Mouse (Mus musculus) splenic B cell, adult 2 months (primary cell): Measurements from ENCODE around the gene 4931422A03Rik.
"Not testable (repeated sequence)": the region's sequence is repeated elsewhere in the genome, so short reads cannot be mapped to it uniquely, and the experiment has no call there.

ENCODE experiments used
- DNase-seq: peaks from one replicate; pipeline ENCODE4 v3.0.0-alpha.2; 2011; ENCODE audit warnings: low read depth, low spot score
- H3K27me3 ChIP-seq: 2 replicates; pipeline ENCODE4 v1.6.1; 2012; ENCODE audit warnings: mild to moderate bottlenecking, low read length, moderate library complexity, mixed read lengths; ENCODE audit not compliant: control insufficient read depth, poor library complexity, insufficient read depth, severe bottlenecking
- H3K36me3 ChIP-seq: 2 replicates; pipeline ENCODE4 v1.6.1; 2012; ENCODE audit warnings: mild to moderate bottlenecking, low read length, moderate library complexity, mixed read lengths; ENCODE audit not compliant: control insufficient read depth, poor library complexity, insufficient read depth, severe bottlenecking

Gene 4931422A03Rik

GRCm38 (mm10) chr2:103992618-103993332 is 35.4 kb downstream of the 4931422A03Rik start:
- no peak for DNase-seq
- Histone ChIP-seq H3K27me3 (no peaks in the 10 kb centered on the region), H3K36me3 (no peaks in the 10 kb centered on the region)

GRCm38 (mm10) chr2:103992162-103992561 is 36.0 kb downstream of the 4931422A03Rik start:
- Histone ChIP-seq H3K27me3 (no peaks in the 10 kb centered on the region), H3K36me3 (no peaks in the 10 kb centered on the region)
- DNase-seq, result no peak

- DNase-seq, result no peak
- Histone ChIP-seq H3K27me3 (no peaks in the 10 kb centered on the region), H3K36me3 (no peaks in the 10 kb centered on the region)
Observed at GRCm38 (mm10) chr2:103991303-103991702, 36.9 kb downstream of the 4931422A03Rik start.

- H3K27me3 ChIP-seq, result no peaks in the 10 kb centered on the region
- DNase-seq, result no peak
- no peaks in the 10 kb centered on the region for H3K36me3 ChIP-seq
Observed at GRCm38 (mm10) chr2:103989724-103990123, 38.4 kb downstream of the 4931422A03Rik start.

- H3K36me3 ChIP-seq, DNase-seq, H3K27me3 ChIP-seq: not testable (repeated sequence)
Observed at GRCm38 (mm10) chr2:103987595-103987994, 40.6 kb downstream of the 4931422A03Rik start.

- peaks cover 4% of the 10 kb centered on the region; the same call in 1 of the 2 replicates for H3K36me3 ChIP-seq
- no peaks in the 10 kb centered on the region for H3K27me3 ChIP-seq
- no peak for DNase-seq
Observed at GRCm38 (mm10) chr2:103983146-103983545, 45.0 kb downstream of the 4931422A03Rik start.

- Histone ChIP-seq H3K36me3 (peaks cover 7% of the 10 kb centered on the region), H3K27me3 (no peaks in the 10 kb centered on the region)
- peak; percentile 84 for DNase-seq
Observed at GRCm38 (mm10) chr2:103982250-103982649, 45.9 kb downstream of the 4931422A03Rik start.

GRCm38 (mm10) chr2:103977716-103978115 is 50.4 kb downstream of the 4931422A03Rik start:
- Histone ChIP-seq H3K27me3 (no peaks in the 10 kb centered on the region), H3K36me3 (peaks cover 13% of the 10 kb centered on the region)
- no peak for DNase-seq

- DNase-seq, result no peak
- Histone ChIP-seq H3K36me3 (peaks cover 13% of the 10 kb centered on the region), H3K27me3 (no peaks in the 10 kb centered on the region)
Observed at GRCm38 (mm10) chr2:103977216-103977615, 50.9 kb downstream of the 4931422A03Rik start.

- DNase-seq, result no peak
- peaks cover 11% of the 10 kb centered on the region for H3K36me3 ChIP-seq
- no peaks in the 10 kb centered on the region for H3K27me3 ChIP-seq
Observed at GRCm38 (mm10) chr2:103975904-103976303, 52.3 kb downstream of the 4931422A03Rik start.

- Histone ChIP-seq H3K36me3 (peaks cover 5% of the 10 kb centered on the region; the same call in 1 of the 2 replicates), H3K27me3 (no peaks in the 10 kb centered on the region)
- DNase-seq, result no peak
Observed at GRCm38 (mm10) chr2:103971838-103972237, 56.3 kb downstream of the 4931422A03Rik start.

GRCm38 (mm10) chr2:103970791-103971649 is 57.1 kb downstream of the 4931422A03Rik start:
- peaks cover 5% of the 10 kb centered on the region; the same call in 1 of the 2 replicates for H3K36me3 ChIP-seq
- no peaks in the 10 kb centered on the region for H3K27me3 ChIP-seq
- no peak for DNase-seq

- Histone ChIP-seq H3K27me3 (no peaks in the 10 kb centered on the region), H3K36me3 (peaks cover 5% of the 10 kb centered on the region; the same call in 1 of the 2 replicates)
- DNase-seq, result peak; percentile 78
Observed at GRCm38 (mm10) chr2:103970041-103970790, 57.9 kb downstream of the 4931422A03Rik start.

GRCm38 (mm10) chr2:103969437-103970040 is 58.6 kb downstream of the 4931422A03Rik start:
- DNase-seq, result peak; percentile 81
- H3K36me3 ChIP-seq, result peaks cover 4% of the 10 kb centered on the region; the same call in 1 of the 2 replicates
- no peaks in the 10 kb centered on the region for H3K27me3 ChIP-seq
